Mouse (Mus musculus): ENCODE measurements at regions not wholly inside any gene's neighbourhood (a gene's known extent, or its start where the extent isn't known, plus 50 kb on each side); places are given as distances from the start of the nearest gene placed in this dataset.
"Not testable (repeated sequence)": the region's sequence is repeated elsewhere in the genome, so short reads cannot be mapped to it uniquely, and the experiment has no call there.

GRCm38 (mm10) chr12:115861759-115862158, 185.8 kb upstream of the Zfp386 start:
- not testable (repeated sequence) for DNase-seq

GRCm38 (mm10) chr12:115865059-115865756, 182.3 kb upstream of the Zfp386 start:
- DNase-seq, result not testable (repeated sequence)

- not testable (repeated sequence) for DNase-seq
Observed at GRCm38 (mm10) chr12:115868631-115869030, 178.9 kb upstream of the Zfp386 start.

GRCm38 (mm10) chr12:115872451-115872850, 175.1 kb upstream of the Zfp386 start:
- DNase-seq, result not testable (repeated sequence)

GRCm38 (mm10) chr12:115873976-115874375, 173.5 kb upstream of the Zfp386 start:
- DNase-seq, result not testable (repeated sequence)

- DNase-seq, result no peak
Observed at GRCm38 (mm10) chr12:115883719-115884118, 163.8 kb upstream of the Zfp386 start.

- DNase-seq, result no peak
Observed at GRCm38 (mm10) chr12:115887976-115888375, 159.5 kb upstream of the Zfp386 start.

- DNase-seq, result peak; percentile 5
Observed at GRCm38 (mm10) chr12:115892656-115893055, 154.9 kb upstream of the Zfp386 start.

- DNase-seq, result not testable (repeated sequence)
Observed at GRCm38 (mm10) chr12:115912226-115912625, 135.3 kb upstream of the Zfp386 start.

- DNase-seq, result not testable (repeated sequence)
Observed at GRCm38 (mm10) chr12:115915420-115915819, 132.1 kb upstream of the Zfp386 start.

- not testable (repeated sequence) for DNase-seq
Observed at GRCm38 (mm10) chr12:115920119-115920518, 127.4 kb upstream of the Zfp386 start.

- not testable (repeated sequence) for DNase-seq
Observed at GRCm38 (mm10) chr12:115923999-115924398, 123.5 kb upstream of the Zfp386 start.

- DNase-seq, result not testable (repeated sequence)
Observed at GRCm38 (mm10) chr12:115925542-115925941, 122.0 kb upstream of the Zfp386 start.

- DNase-seq, result not testable (repeated sequence)
Observed at GRCm38 (mm10) chr12:115952325-115952724, 95.2 kb upstream of the Zfp386 start.

GRCm38 (mm10) chr12:115955477-115956177, 91.9 kb upstream of the Zfp386 start:
- not testable (repeated sequence) for DNase-seq

GRCm38 (mm10) chr12:115963701-115964100, 83.8 kb upstream of the Zfp386 start:
- not testable (repeated sequence) for DNase-seq

- DNase-seq, result not testable (repeated sequence)
Observed at GRCm38 (mm10) chr12:115967522-115967921, 80.0 kb upstream of the Zfp386 start.

All from heart, postnatal 4 days (tissue).